Mouse (Mus musculus) lung, postnatal 0 days (tissue): ENCODE measurements around the gene Ccdc34. TPM values are rescaled to one million over a fixed set of nuclear protein-coding genes. Genes with fewer than 3 reads are reported as not detected.

Experiments
- ATAC-seq: fragments of 200-750 bp; cut with Nextera tagmentation; 2 replicates; pipeline ENCODE4 v1.8.0; 2017; ENCODE audit warnings: moderate library complexity
- DNase-seq: peaks from one replicate; pipeline ENCODE4 v3.0.0-alpha.2; 2016; ENCODE audit warnings: low spot score
- H3K27ac ChIP-seq: fragments of 300-500 bp; sonication (generic); 2 replicates; pipeline ENCODE4 v1.5.1; 2014; ENCODE audit warnings: antibody characterized with exemption, mild to moderate bottlenecking, low read length, mixed read lengths
- H3K27me3 ChIP-seq: fragments of 300-500 bp; sonication (generic); replicated peaks from 2 replicates; pipeline ENCODE4 v1.6.1; 2014; ENCODE audit warnings: low read length, mixed read lengths; ENCODE audit not compliant: insufficient read depth
- H3K36me3 ChIP-seq: fragments of 300-500 bp; sonication (generic); 2 replicates; pipeline ENCODE4 v1.6.1; 2014; ENCODE audit warnings: low read length, mixed read lengths; ENCODE audit not compliant: insufficient read depth
- H3K4me1 ChIP-seq: fragments of 300-500 bp; sonication (generic); 2 replicates; pipeline ENCODE4 v1.6.1; 2014; ENCODE audit warnings: antibody characterized with exemption, low read depth, low read length, mixed read lengths; ENCODE audit not compliant: insufficient read depth
- H3K4me2 ChIP-seq: fragments of 300-500 bp; sonication (generic); replicated peaks from 2 replicates; pipeline ENCODE4 v1.6.1; 2014; ENCODE audit warnings: low read depth, mild to moderate bottlenecking, low read length, moderate library complexity, mixed read lengths
- H3K4me3 ChIP-seq: fragments of 300-500 bp; sonication (generic); 2 replicates; pipeline ENCODE4 v1.5.1; 2014; ENCODE audit warnings: low read depth, low read length
- H3K9ac ChIP-seq: fragments of 300-500 bp; sonication (generic); replicated peaks from 2 replicates; pipeline ENCODE4 v1.6.1; 2014; ENCODE audit warnings: low read depth, mild to moderate bottlenecking
- H3K9me3 ChIP-seq: fragments of 300-500 bp; sonication (generic); 2 replicates; pipeline ENCODE4 v1.6.1; 2016; ENCODE audit warnings: low read length, mixed read lengths
- CTCF ChIP-seq: IDR thresholded peaks from 2 replicates; pipeline ENCODE4 v1.5.1; 2016; ENCODE audit warnings: antibody characterized with exemption, mild to moderate bottlenecking
- EP300 ChIP-seq: IDR thresholded peaks from 2 replicates; pipeline ENCODE4 v1.6.1; 2016; ENCODE audit warnings: antibody characterized with exemption, mild to moderate bottlenecking, control low read depth
- WGBS: fragments of 180-500 bp; shearing (Covaris S2); extraction: QIAGEN DNeasy Blood & Tissue Kit; methylation state at CpG from one replicate; pipeline ENCODE4 v1.1.7; 2014; 5-methylcytosine and 5-hydroxymethylcytosine counted together
- polyA plus RNA-seq: library from polyadenylated mRNA; unstranded; fragments of >200 nt; fragmentation: Nextera tagmentation; extraction: Ambion mirVana; gene quantifications from 2 replicates; pipeline ENCODE4 v1.2.1, GENCODE M21; 2015

The Ccdc34 gene
- polyA plus RNA-seq, 1 experiment from 2014 or later: 10.4 TPM

GRCm38 (mm10) chr2:110214991-110215684 lies 197.5 kb downstream of the Ccdc34 start:
- Histone ChIP-seq H3K4me3 (no peak overlapping the region), H3K4me1 (no peaks in the 10 kb centered on the region), H3K9ac (no peak overlapping the region), H3K27me3 (0 out of 2 replicates have a peak, but pooled peaks cover 3% of the 10 kb centered on the region), H3K9me3 (no peaks in the 10 kb centered on the region), H3K4me2 (no peak overlapping the region), H3K27ac (no peak overlapping the region), H3K36me3 (no peaks in the 10 kb centered on the region)
- no peak for DNase-seq
- TF ChIP-seq EP300 (no peak), CTCF (no peak)
- no peak for ATAC-seq
- WGBS: 38% methylated on average over 9 of the region's 9 CpGs

GRCm38 (mm10) chr2:110215685-110216058 lies 198.1 kb downstream of the Ccdc34 start:
- DNase-seq (no peak), ATAC-seq (no peak)
- 56% methylated on average over 3 of the region's 3 CpGs for WGBS
- TF ChIP-seq CTCF: no peak
- no peak for TF ChIP-seq EP300
- Histone ChIP-seq H3K9ac (no peak overlapping the region), H3K4me3 (no peak overlapping the region), H3K27ac (no peak overlapping the region), H3K4me2 (no peak overlapping the region), H3K4me1 (no peaks in the 10 kb centered on the region), H3K36me3 (no peaks in the 10 kb centered on the region), H3K9me3 (no peaks in the 10 kb centered on the region), H3K27me3 (0 out of 2 replicates have a peak, but pooled peaks cover 3% of the 10 kb centered on the region)

- H3K4me3 ChIP-seq: no peak overlapping the region
- no peak overlapping the region for H3K4me2 ChIP-seq
- no peaks in the 10 kb centered on the region for H3K36me3 ChIP-seq
- ATAC-seq: no peak
- no peak for DNase-seq
- H3K9ac ChIP-seq: no peak overlapping the region
- H3K27me3 ChIP-seq: 0 out of 2 replicates have a peak, but pooled peaks cover 3% of the 10 kb centered on the region
- WGBS: 63% methylated on average over 1 of the region's 1 CpGs
- H3K9me3 ChIP-seq: no peaks in the 10 kb centered on the region
- H3K4me1 ChIP-seq: no peaks in the 10 kb centered on the region
- no peak overlapping the region for H3K27ac ChIP-seq
- TF ChIP-seq EP300: no peak
- no peak for TF ChIP-seq CTCF
Observed at GRCm38 (mm10) chr2:110220492-110220891, 202.9 kb downstream of the Ccdc34 start.

GRCm38 (mm10) chr2:110222793-110223192 lies 205.2 kb downstream of the Ccdc34 start:
- Histone ChIP-seq H3K36me3 (no peaks in the 10 kb centered on the region), H3K9me3 (no peaks in the 10 kb centered on the region), H3K4me3 (no peak overlapping the region), H3K27me3 (0 out of 2 replicates have a peak, but pooled peaks cover 3% of the 10 kb centered on the region), H3K4me2 (no peak overlapping the region), H3K27ac (no peak overlapping the region), H3K4me1 (no peaks in the 10 kb centered on the region), H3K9ac (no peak overlapping the region)
- DNase-seq: no peak
- TF ChIP-seq EP300 (no peak), CTCF (no peak)
- no peak for ATAC-seq
- WGBS: 44% methylated on average over 2 of the region's 2 CpGs

Other genes with a start within 250 kb of the Ccdc34 start
- gene Lin7c, start 127.0 kb upstream of the Ccdc34 start, polyA plus RNA-seq: 39.1 and 45.0 TPM in 2 replicates
- 1.8 and 1.9 TPM in 2 replicates for gene Lgr4, start 100.2 kb upstream of the Ccdc34 start, polyA plus RNA-seq